Mouse (Mus musculus): ENCODE measurements at regions not wholly inside any gene's neighbourhood (a gene's known extent, or its start where the extent isn't known, plus 50 kb on each side); places are given as distances from the start of the nearest gene placed in this dataset.
A peak's percentile ranks its signal among the peaks of the same experiment; 100 is the strongest.

- no peak for DNase-seq
- Histone ChIP-seq H3K4me1 (ENCODE audit: control insufficient read depth, insufficient read depth, low read length) (peaks cover 16% of the 10 kb centered on the region), H3K36me3 (ENCODE audit: control insufficient read depth, insufficient read depth, low read length) (peaks cover 5% of the 10 kb centered on the region), H3K27me3 (ENCODE audit: control insufficient read depth, insufficient read depth, low read length) (no peaks in the 10 kb centered on the region), H3K79me2 (replicated peaks; ENCODE audit: control insufficient read depth, insufficient read depth, low read length) (no peaks in the 10 kb centered on the region), H3K27ac (no peak overlapping the region), H3K4me3 (no peak overlapping the region), H3K9ac (ENCODE audit: low read depth, low read length) (no peak overlapping the region)
- intact Hi-C loops (cut with DNase I) = loop anchor here (2.0 to 5.0 kb wide), 2 partner anchors 63 to 95 kb away; no protein-coding TSS in a partner anchor
- WGBS = 86% methylated on average over 13 of the region's 13 CpGs
- TF ChIP-seq POLR2A (IDR thresholded peaks at IDR 0.05; ENCODE audit: insufficient read depth, low read depth, low read length) = no peak
- no peak for TF ChIP-seq CTCF (IDR thresholded peaks at IDR 0.05)
- no peak for TF ChIP-seq EP300 (IDR thresholded peaks at IDR 0.05; ENCODE audit: insufficient read depth, low read depth, low read length)
These were observed 97.7 kb upstream of the Ptprm start for GRCm38 (mm10) chr17:67451966-67452365.

DNA sequence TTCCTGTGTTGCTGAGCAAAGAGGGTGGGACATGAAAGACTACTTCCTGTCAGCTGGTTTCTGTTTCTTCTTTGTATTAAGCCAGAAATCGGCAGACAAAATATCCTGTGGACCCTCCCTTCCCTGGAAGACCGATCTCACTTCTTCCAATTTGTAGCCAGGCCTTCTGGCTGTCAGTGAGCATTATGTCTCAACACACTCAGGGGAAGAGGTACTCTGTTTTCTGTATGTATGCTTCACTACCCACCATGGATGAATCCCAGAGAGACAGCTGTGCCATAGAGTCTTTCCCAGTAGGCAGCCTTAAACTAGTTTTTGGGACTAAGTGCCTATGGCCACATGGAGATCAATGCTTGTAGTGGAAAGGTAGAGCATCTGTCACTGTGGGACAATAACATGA is 96.8 kb upstream of the Ptprm start:
- peaks cover 5% of the 10 kb centered on the region for H3K36me3 ChIP-seq (ENCODE audit: control insufficient read depth, insufficient read depth, low read length)
- 23% methylated on average over 2 of the region's 2 CpGs for WGBS
- H3K27me3 ChIP-seq (ENCODE audit: control insufficient read depth, insufficient read depth, low read length) = no peaks in the 10 kb centered on the region
- peak overlapping the region; percentile 69 for H3K27ac ChIP-seq
- no peak overlapping the region for H3K9ac ChIP-seq (ENCODE audit: low read depth, low read length)
- no peaks in the 10 kb centered on the region for H3K79me2 ChIP-seq (replicated peaks; ENCODE audit: control insufficient read depth, insufficient read depth, low read length)
- TF ChIP-seq EP300 (IDR thresholded peaks at IDR 0.05; ENCODE audit: insufficient read depth, low read depth, low read length) (no peak), CTCF (IDR thresholded peaks at IDR 0.05) (no peak), POLR2A (IDR thresholded peaks at IDR 0.05; ENCODE audit: insufficient read depth, low read depth, low read length) (no peak)
- H3K4me1 ChIP-seq (ENCODE audit: control insufficient read depth, insufficient read depth, low read length) = peaks cover 16% of the 10 kb centered on the region
- intact Hi-C loops (cut with DNase I) = loop anchor here (2.0 to 5.0 kb wide), 2 partner anchors 64 to 94 kb away; no protein-coding TSS in a partner anchor
- H3K4me3 ChIP-seq = no peak overlapping the region
- peak in 1 of 2 experiments; percentile 6 for DNase-seq

DNA sequence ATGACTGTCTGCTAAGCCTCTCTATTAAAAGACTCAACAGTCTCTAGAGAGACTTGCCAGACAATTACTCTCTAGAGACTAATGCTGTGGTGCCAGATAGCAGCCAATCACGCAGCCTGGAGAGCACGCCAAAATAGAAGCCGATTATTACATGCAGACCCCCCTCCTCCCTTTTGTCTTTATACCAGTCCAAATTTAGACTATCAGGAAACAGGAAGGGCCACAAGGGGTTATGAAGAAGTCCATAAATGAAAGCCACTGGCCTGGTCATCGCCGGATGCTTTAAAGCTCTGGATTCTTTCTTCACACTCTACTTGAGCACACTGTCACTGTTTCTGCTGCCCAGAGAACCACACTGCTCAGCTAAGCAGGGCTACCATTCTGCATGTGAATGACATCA is 95.8 kb upstream of the Ptprm start:
- Histone ChIP-seq H3K4me3 (no peak overlapping the region), H3K27ac (peak overlapping the region; percentile 69), H3K9ac (ENCODE audit: low read depth, low read length) (no peak overlapping the region), H3K79me2 (replicated peaks; ENCODE audit: control insufficient read depth, insufficient read depth, low read length) (no peaks in the 10 kb centered on the region), H3K4me1 (ENCODE audit: control insufficient read depth, insufficient read depth, low read length) (peaks cover 16% of the 10 kb centered on the region), H3K27me3 (ENCODE audit: control insufficient read depth, insufficient read depth, low read length) (no peaks in the 10 kb centered on the region), H3K36me3 (ENCODE audit: control insufficient read depth, insufficient read depth, low read length) (peaks cover 5% of the 10 kb centered on the region)
- peak in 1 of 2 experiments; percentile 15 for DNase-seq
- WGBS = 19% methylated on average over 5 of the region's 5 CpGs
- TF ChIP-seq EP300 (IDR thresholded peaks at IDR 0.05; ENCODE audit: insufficient read depth, low read depth, low read length) (0 out of 2 replicates have a peak, but pooled peaks have one; percentile 11), POLR2A (IDR thresholded peaks at IDR 0.05; ENCODE audit: insufficient read depth, low read depth, low read length) (no peak), CTCF (IDR thresholded peaks at IDR 0.05) (no peak)
- intact Hi-C loops (cut with DNase I) = loop anchor here (2.0 to 5.0 kb wide), 2 partner anchors 65 to 93 kb away; no protein-coding TSS in a partner anchor

DNA sequence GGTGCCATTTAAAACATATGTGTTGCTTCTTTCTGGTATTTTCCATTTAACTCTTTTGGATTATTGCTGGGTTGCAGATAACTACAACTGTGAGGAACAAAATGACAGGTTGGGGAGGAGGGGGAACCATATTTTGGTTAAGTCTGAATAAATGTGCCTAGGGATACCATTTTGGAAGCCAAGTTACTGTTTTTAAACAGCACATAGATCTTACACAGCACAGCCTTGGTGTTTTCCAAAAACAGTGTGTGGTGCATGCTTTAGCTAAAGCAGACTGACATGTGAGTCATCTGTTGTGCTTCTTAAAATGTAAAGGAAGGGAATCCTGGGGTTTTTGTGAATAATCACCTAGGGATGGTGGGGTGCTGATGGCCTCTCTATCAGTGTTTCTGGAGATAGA is 91.7 kb upstream of the Ptprm start:
- peaks cover 16% of the 10 kb centered on the region for H3K4me1 ChIP-seq (ENCODE audit: control insufficient read depth, insufficient read depth, low read length)
- H3K4me3 ChIP-seq = no peak overlapping the region
- H3K27me3 ChIP-seq (ENCODE audit: control insufficient read depth, insufficient read depth, low read length) = no peaks in the 10 kb centered on the region
- TF ChIP-seq EP300 (IDR thresholded peaks at IDR 0.05; ENCODE audit: insufficient read depth, low read depth, low read length) (no peak), POLR2A (IDR thresholded peaks at IDR 0.05; ENCODE audit: insufficient read depth, low read depth, low read length) (no peak), CTCF (IDR thresholded peaks at IDR 0.05) (no peak)
- intact Hi-C loops (cut with DNase I) = no loop called here
- DNase-seq = no peak
- peaks cover 5% of the 10 kb centered on the region for H3K36me3 ChIP-seq (ENCODE audit: control insufficient read depth, insufficient read depth, low read length)
- H3K79me2 ChIP-seq (replicated peaks; ENCODE audit: control insufficient read depth, insufficient read depth, low read length) = no peaks in the 10 kb centered on the region
- no peak overlapping the region for H3K27ac ChIP-seq
- no peak overlapping the region for H3K9ac ChIP-seq (ENCODE audit: low read depth, low read length)

DNA sequence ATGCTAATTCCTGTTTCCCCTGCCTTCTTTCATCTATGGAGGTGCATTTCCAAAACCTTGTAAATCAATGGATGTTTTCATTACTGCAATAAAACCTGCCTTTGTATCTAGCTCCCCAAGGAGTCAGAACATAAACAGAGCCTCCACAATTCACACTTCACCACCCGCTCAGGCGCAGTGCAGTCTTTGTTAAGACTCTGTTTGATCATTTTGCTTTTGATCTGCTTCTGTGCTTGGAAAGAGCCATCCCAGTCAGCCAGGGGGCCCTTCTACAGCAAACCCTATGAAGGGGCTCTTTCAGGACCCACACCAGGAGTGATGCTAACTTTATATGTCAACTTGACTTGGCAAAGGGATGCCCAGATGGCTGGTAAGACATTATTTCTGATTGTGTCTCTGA is 86.7 kb upstream of the Ptprm start:
- Histone ChIP-seq H3K9ac (ENCODE audit: low read depth, low read length) (no peak overlapping the region), H3K4me1 (ENCODE audit: control insufficient read depth, insufficient read depth, low read length) (no peaks in the 10 kb centered on the region), H3K79me2 (replicated peaks; ENCODE audit: control insufficient read depth, insufficient read depth, low read length) (no peaks in the 10 kb centered on the region), H3K4me3 (no peak overlapping the region), H3K36me3 (ENCODE audit: control insufficient read depth, insufficient read depth, low read length) (no peaks in the 10 kb centered on the region), H3K27ac (no peak overlapping the region), H3K27me3 (ENCODE audit: control insufficient read depth, insufficient read depth, low read length) (no peaks in the 10 kb centered on the region)
- 75% methylated on average over 2 of the region's 2 CpGs for WGBS
- TF ChIP-seq EP300 (IDR thresholded peaks at IDR 0.05; ENCODE audit: insufficient read depth, low read depth, low read length) (no peak), CTCF (IDR thresholded peaks at IDR 0.05) (no peak), POLR2A (IDR thresholded peaks at IDR 0.05; ENCODE audit: insufficient read depth, low read depth, low read length) (no peak)
- intact Hi-C loops (cut with DNase I) = no loop called here
- DNase-seq = no peak

DNA sequence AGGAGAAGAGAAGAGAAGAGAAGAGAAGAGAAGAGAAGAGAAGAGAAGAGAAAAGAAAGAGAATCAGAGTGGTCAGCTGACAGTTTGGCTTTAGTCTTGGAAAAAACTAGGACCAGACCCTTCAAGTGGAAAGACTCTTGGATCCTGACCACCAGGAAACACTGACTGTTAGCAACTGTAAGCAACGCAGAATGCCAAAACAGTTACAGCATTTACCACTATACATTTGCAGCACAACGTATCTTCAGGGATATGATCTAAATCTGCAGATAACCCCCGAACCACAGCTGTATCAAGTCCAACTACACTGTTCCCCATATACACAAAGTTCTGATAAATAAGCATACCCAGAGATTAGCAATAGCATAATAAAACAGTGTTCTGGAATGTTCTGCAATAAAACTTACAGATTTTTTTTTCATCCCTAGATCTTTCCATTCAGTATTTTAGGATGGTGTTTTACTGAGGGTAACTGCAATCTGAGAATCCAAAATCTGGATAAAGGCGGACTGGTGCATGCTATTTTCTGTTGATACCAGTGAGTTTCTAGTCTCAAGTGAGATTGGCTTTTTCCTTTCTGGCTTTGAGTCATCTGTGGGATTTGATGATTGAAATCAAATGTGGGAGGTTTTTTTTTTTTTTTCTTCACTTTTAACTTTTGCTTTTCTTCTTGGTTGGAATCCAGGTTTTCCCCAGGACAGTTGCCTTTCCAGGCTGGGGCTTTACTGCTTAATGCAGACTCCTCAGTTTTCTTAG is 65.9 kb upstream of the Ptprm start:
- intact Hi-C loops (cut with DNase I) = no loop called here
- no peak for DNase-seq
- TF ChIP-seq POLR2A (IDR thresholded peaks at IDR 0.05; ENCODE audit: insufficient read depth, low read depth, low read length) (no peak), EP300 (IDR thresholded peaks at IDR 0.05; ENCODE audit: insufficient read depth, low read depth, low read length) (no peak), CTCF (IDR thresholded peaks at IDR 0.05) (no peak)

More for the DNA sequence above, 65.9 kb upstream of the Ptprm start:
- H3K4me1 ChIP-seq (ENCODE audit: control insufficient read depth, insufficient read depth, low read length) = no peaks in the 10 kb centered on the region; the same call in 1 of the 2 replicates
- H3K9ac ChIP-seq (ENCODE audit: low read depth, low read length) = no peak overlapping the region
- H3K79me2 ChIP-seq (replicated peaks; ENCODE audit: control insufficient read depth, insufficient read depth, low read length) = no peaks in the 10 kb centered on the region
- H3K27ac ChIP-seq = no peak overlapping the region
- no peak overlapping the region for H3K4me3 ChIP-seq
- 68% methylated on average over 4 of the region's 4 CpGs for WGBS
- no peaks in the 10 kb centered on the region for H3K27me3 ChIP-seq (ENCODE audit: control insufficient read depth, insufficient read depth, low read length)
- H3K36me3 ChIP-seq (ENCODE audit: control insufficient read depth, insufficient read depth, low read length) = no peaks in the 10 kb centered on the region
